Mouse (Mus musculus) mouse trophoblast stem cell (cell line): Measurements from ENCODE around the gene Ube3b.

Experiments used
- in situ Hi-C, 2 experiments: fragments of 300-500 bp; cut with MseI, MboI; formaldehyde crosslinking; loops; 2 replicates in 1 of 2; 3 replicates in 1 of 2; pipeline ENCODE4 v1.15.1; 2025

The Ube3b gene

GRCm38 (mm10) chr5:114380209-114381012 lies at the start of gene Ube3b, which contains the start of gene Kctd10:
Gene Ube3b, plus strand, starts transcription at chr5:114380607.
Gene Kctd10, minus strand, starts transcription at chr5:114380508.
- in situ Hi-C loops = no loop called here

- in situ Hi-C loops = no loop called here
Measured at GRCm38 (mm10) chr5:114342996-114343395, 37.4 kb upstream of the Ube3b start.

GRCm38 (mm10) chr5:114343612-114344011 lies 36.8 kb upstream of the Ube3b start:
- in situ Hi-C loops = no loop called here

- in situ Hi-C loops = no loop called here
Measured at GRCm38 (mm10) chr5:114345538-114345937, 34.9 kb upstream of the Ube3b start.

GRCm38 (mm10) chr5:114347005-114347404 lies 33.4 kb upstream of the Ube3b start:
- in situ Hi-C loops = no loop called here

- in situ Hi-C loops = no loop called here
Measured at GRCm38 (mm10) chr5:114351490-114351889, 28.9 kb upstream of the Ube3b start.

GRCm38 (mm10) chr5:114356250-114356935 lies 24.0 kb upstream of the Ube3b start:
- in situ Hi-C loops = no loop called here

- in situ Hi-C loops = no loop called here
Measured at GRCm38 (mm10) chr5:114356936-114357751, 23.3 kb upstream of the Ube3b start.

GRCm38 (mm10) chr5:114358833-114359232 lies 21.6 kb upstream of the Ube3b start:
- in situ Hi-C loops = no loop called here

- in situ Hi-C loops = no loop called here
Measured at GRCm38 (mm10) chr5:114359586-114359985, 20.8 kb upstream of the Ube3b start.

- in situ Hi-C loops = no loop called here
Measured at GRCm38 (mm10) chr5:114360968-114361367, 19.4 kb upstream of the Ube3b start.

- in situ Hi-C loops = no loop called here
Measured at GRCm38 (mm10) chr5:114365043-114365752, 15.2 kb upstream of the Ube3b start.

GRCm38 (mm10) chr5:114368121-114368520 lies 12.3 kb upstream of the Ube3b start:
- in situ Hi-C loops = no loop called here

- in situ Hi-C loops = no loop called here
Measured at GRCm38 (mm10) chr5:114368803-114369496, 11.5 kb upstream of the Ube3b start.

GRCm38 (mm10) chr5:114369921-114370320 lies 10.5 kb upstream of the Ube3b start:
- in situ Hi-C loops = no loop called here

- in situ Hi-C loops = no loop called here
Measured at GRCm38 (mm10) chr5:114370371-114370776, 10.0 kb upstream of the Ube3b start.

GRCm38 (mm10) chr5:114371331-114371730 lies 9.1 kb upstream of the Ube3b start:
- in situ Hi-C loops = no loop called here

- in situ Hi-C loops = no loop called here
Measured at GRCm38 (mm10) chr5:114371731-114372473, 8.5 kb upstream of the Ube3b start.

GRCm38 (mm10) chr5:114372565-114372964 lies 7.8 kb upstream of the Ube3b start:
- in situ Hi-C loops = no loop called here

- in situ Hi-C loops = no loop called here
Measured at GRCm38 (mm10) chr5:114373174-114373573, 7.2 kb upstream of the Ube3b start.
